Mouse (Mus musculus) layer of hippocampus, adult 8-10 months (tissue): ENCODE data around the gene Gm21860. TPM values are rescaled to one million over a fixed set of nuclear protein-coding genes. Genes with fewer than 3 reads are reported as not detected.
"Not testable (repeated sequence)": the region's sequence is repeated elsewhere in the genome, so short reads cannot be mapped to it uniquely, and the experiment has no call there.

ENCODE experiments used
- DNase-seq, 2 experiments: peaks; one replicate each; pipeline ENCODE4 v3.0.0; 2022; ENCODE audit warnings: low spot score in 2 of 2
- total RNA-seq, 4 experiments: library from RNA; stranded (reverse); gene quantifications; 2 replicates each; pipeline ENCODE4 v1.2.4; 2022

The Gm21860 gene
- total RNA-seq, 4 experiments from 2014 or later = not detected

- peak; percentile 44 to 53 for DNase-seq
Measured at GRCm38 (mm10) chrY:90733656-90734333, 20.8 kb downstream of the Gm21860 start.

GRCm38 (mm10) chrY:90732101-90732542 is 22.5 kb downstream of the Gm21860 start:
- DNase-seq = peak; percentile 13 to 39

GRCm38 (mm10) chrY:90731593-90731955 is 23.0 kb downstream of the Gm21860 start:
- DNase-seq = not testable (repeated sequence)

- not testable (repeated sequence) for DNase-seq
Measured at GRCm38 (mm10) chrY:90730908-90731592, 23.6 kb downstream of the Gm21860 start.

- DNase-seq = not testable (repeated sequence)
Measured at GRCm38 (mm10) chrY:90729816-90730303, 24.8 kb downstream of the Gm21860 start.

GRCm38 (mm10) chrY:90728905-90729256 is 25.7 kb downstream of the Gm21860 start:
- DNase-seq = not testable (repeated sequence)

GRCm38 (mm10) chrY:90728251-90728904 is 26.2 kb downstream of the Gm21860 start:
- DNase-seq = peak in 1 of 2 experiments; percentile 20

GRCm38 (mm10) chrY:90727121-90727908 is 27.3 kb downstream of the Gm21860 start:
- DNase-seq = not testable (repeated sequence)

GRCm38 (mm10) chrY:90725701-90726451 is 28.7 kb downstream of the Gm21860 start:
- not testable (repeated sequence) for DNase-seq

- not testable (repeated sequence) for DNase-seq
Measured at GRCm38 (mm10) chrY:90725166-90725565, 29.5 kb downstream of the Gm21860 start.

GRCm38 (mm10) chrY:90724014-90724709 is 30.5 kb downstream of the Gm21860 start:
- not testable (repeated sequence) for DNase-seq

GRCm38 (mm10) chrY:90723336-90723987 is 31.2 kb downstream of the Gm21860 start:
- peak; percentile 48 to 57 for DNase-seq

GRCm38 (mm10) chrY:90720505-90720904 is 34.1 kb downstream of the Gm21860 start:
- not testable (repeated sequence) for DNase-seq

GRCm38 (mm10) chrY:90719403-90720232 is 35.0 kb downstream of the Gm21860 start:
- DNase-seq = not testable (repeated sequence)

- peak; percentile 67 to 73 for DNase-seq
Measured at GRCm38 (mm10) chrY:90718583-90719402, 35.8 kb downstream of the Gm21860 start.

- DNase-seq = not testable (repeated sequence)
Measured at GRCm38 (mm10) chrY:90718021-90718420, 36.6 kb downstream of the Gm21860 start.

- peak in 1 of 2 experiments; percentile 25 for DNase-seq
Measured at GRCm38 (mm10) chrY:90717496-90717895, 37.1 kb downstream of the Gm21860 start.
